Mouse (Mus musculus): Measurements from ENCODE around the gene Ctdspl.

DNA sequence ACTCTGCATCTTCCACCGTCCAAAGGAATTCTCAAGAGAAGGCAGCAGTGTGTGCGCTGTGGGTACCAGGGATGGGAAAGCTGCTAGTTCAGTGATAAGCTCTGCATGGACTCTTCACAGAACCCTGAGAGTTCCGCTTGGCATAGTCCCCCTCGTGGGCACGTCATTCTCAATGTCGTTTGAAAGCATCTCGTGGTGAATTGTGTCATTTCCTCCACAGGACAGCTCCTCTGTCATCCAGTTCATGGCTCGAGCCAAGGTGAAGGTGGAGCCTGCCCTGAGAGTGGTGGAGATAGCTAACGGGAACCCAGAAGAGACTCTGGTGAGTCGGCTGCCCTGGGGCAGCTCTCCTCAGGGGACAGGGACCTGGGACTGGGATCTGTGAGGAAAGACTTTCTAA lies 49.4 kb upstream of the Ctdspl start:
- TF ChIP-seq CTCF (conservative IDR thresholded peaks at IDR 0.05; ENCODE audit: low read length) (no peak), NANOG (IDR thresholded peaks at IDR 0.05; ENCODE audit: borderline replicate concordance, low read length) (no peak)

Data from E14TG2a.4 (cell line).